Mouse (Mus musculus): ENCODE data around the gene Zfx. TPM values are rescaled to one million over a fixed set of nuclear protein-coding genes. Genes with fewer than 3 reads are reported as not detected.

The Zfx gene
- polyA plus RNA-seq, 1 experiment = 2.7 TPM

GRCm38 (mm10) chrX:94030081-94030480 lies 93.4 kb downstream of the Zfx start:
- TF ChIP-seq POLR2A (IDR thresholded peaks at IDR 0.05; ENCODE audit: low read depth, low read length) = no peak
- no peak for TF ChIP-seq CTCF (IDR thresholded peaks at IDR 0.05; ENCODE audit: extremely low read depth, insufficient read length, insufficient replicate concordance, low read depth, low read length)
- WGBS = 76% methylated on average over 7 of the region's 7 CpGs

More at GRCm38 (mm10) chrX:94030081-94030480, 93.4 kb downstream of the Zfx start:
- no peak overlapping the region for H3K4me3 ChIP-seq (ENCODE audit: low read depth, low read length)
- H3K4me1 ChIP-seq (ENCODE audit: control insufficient read depth, insufficient read depth, insufficient read length, low read length) = no peaks in the 10 kb centered on the region
- no peaks in the 10 kb centered on the region for H3K27me3 ChIP-seq (ENCODE audit: control insufficient read depth, insufficient read depth, low read length)
- no peak overlapping the region for H3K27ac ChIP-seq (ENCODE audit: insufficient read depth, low read depth, low read length)
- H3K36me3 ChIP-seq (ENCODE audit: control insufficient read depth, insufficient read depth, low read length) = no peaks in the 10 kb centered on the region

Other genes starting within 250 kb of the Zfx start
- gene AU015836, start 155.0 kb downstream of the Zfx start, polyA plus RNA-seq (2012; rRNA removed) = not detected in 2 replicates
- gene Eif2s3x, start 89.2 kb upstream of the Zfx start, polyA plus RNA-seq (2012; rRNA removed) = 16.7 and 16.8 TPM in 2 replicates
- 4.8 and 9.5 TPM in 2 replicates for gene Klhl15, start 110.9 kb upstream of the Zfx start, polyA plus RNA-seq (2012; rRNA removed)
- gene Fam90a1b, start 243.1 kb upstream of the Zfx start, polyA plus RNA-seq (2012; rRNA removed) = not detected in 2 replicates
- gene Apoo, start 243.4 kb upstream of the Zfx start, polyA plus RNA-seq (2012; rRNA removed) = 1.8 and 2.4 TPM in 2 replicates